Mouse (Mus musculus) embryonic fibroblast, embryonic 13.5 days (primary cell): ENCODE results near the gene Rhob. TPM values are rescaled to one million over a fixed set of nuclear protein-coding genes. Genes with fewer than 3 reads are reported as not detected.

Experiments used
- H3K27ac ChIP-seq: 2 replicates; pipeline ENCODE4 v1.5.1; 2012; ENCODE audit warnings: low read length, control low read depth, inconsistent platforms; ENCODE audit not compliant: insufficient read depth
- H3K4me1 ChIP-seq: 2 replicates; pipeline ENCODE4 v1.6.1; 2011; ENCODE audit warnings: low read length; ENCODE audit not compliant: control insufficient read depth, insufficient read depth
- H3K4me3 ChIP-seq: 2 replicates; pipeline ENCODE4 v1.5.1; 2011; ENCODE audit warnings: mild to moderate bottlenecking, control low read depth, low read length; ENCODE audit not compliant: insufficient read depth
- CTCF ChIP-seq: IDR thresholded peaks from 2 replicates; pipeline ENCODE4 v1.5.1; 2011; ENCODE audit warnings: mild to moderate bottlenecking, control low read depth, low read length, moderate library complexity, borderline replicate concordance; ENCODE audit not compliant: insufficient read depth
- POLR2A ChIP-seq: IDR thresholded peaks from 2 replicates; pipeline ENCODE4 v1.6.1; 2011; ENCODE audit warnings: low read depth, mild to moderate bottlenecking, control low read depth, low read length, moderate library complexity
- polyA plus RNA-seq: library from polyadenylated mRNA; stranded (reverse); fragments of >200 nt; gene quantifications from 2 replicates; pipeline ENCODE4 v1.2.4, GENCODE M21; 2011; ENCODE audit warnings: low read depth; ENCODE audit not compliant: missing spikeins, insufficient read length

Gene Rhob
- polyA plus RNA-seq, 1 experiment, result 89.8 TPM

DNA sequence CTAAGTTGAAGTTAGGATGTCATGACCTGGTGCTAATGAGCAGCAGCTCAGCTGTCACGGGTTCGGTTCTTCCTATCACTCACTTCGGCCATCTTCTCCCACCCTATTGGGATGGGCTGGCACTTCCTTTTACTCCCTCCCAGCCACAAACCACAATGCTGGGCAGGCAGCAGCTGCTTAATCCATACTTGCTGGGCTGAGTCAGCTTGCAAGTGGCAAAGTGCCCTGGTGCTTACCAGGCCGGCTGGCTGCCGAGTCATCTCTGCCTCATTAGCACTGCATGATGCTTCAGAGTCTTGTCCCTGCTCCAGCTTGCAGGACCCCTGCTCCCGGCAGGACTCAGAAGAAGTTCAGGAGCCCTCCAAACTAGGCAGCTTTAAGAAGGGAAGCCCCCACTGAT, 49.2 kb downstream of the Rhob start:
- peak overlapping the region; percentile 7; the same call in 1 of the 2 replicates for H3K27ac ChIP-seq
- peaks cover 5% of the 10 kb centered on the region for H3K4me1 ChIP-seq
- no peak for TF ChIP-seq POLR2A
- no peak for TF ChIP-seq CTCF
- H3K4me3 ChIP-seq, result no peak overlapping the region

DNA sequence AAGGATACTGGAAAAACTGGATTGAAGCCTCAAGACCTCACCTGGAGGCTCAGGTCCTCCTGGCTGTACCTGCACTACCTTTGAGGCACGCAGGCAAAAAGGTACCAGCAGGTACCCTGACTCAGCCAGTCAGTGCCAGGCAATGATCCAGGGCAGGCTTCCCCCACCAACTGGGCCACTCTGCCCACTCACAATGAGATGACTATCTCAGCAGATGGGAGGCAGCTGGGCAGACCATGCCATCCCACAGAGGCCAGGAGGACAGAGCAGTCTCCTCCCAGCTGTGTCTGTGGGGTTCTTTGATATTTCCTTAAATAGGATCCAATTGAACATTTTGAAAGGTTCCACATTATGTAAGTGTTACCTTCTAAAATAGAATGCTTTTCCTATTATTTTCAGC, 49.8 kb downstream of the Rhob start:
- Histone ChIP-seq H3K27ac (no peak overlapping the region), H3K4me3 (no peak overlapping the region), H3K4me1 (peaks cover 5% of the 10 kb centered on the region)
- TF ChIP-seq POLR2A (no peak), CTCF (no peak)

Other genes with a start within 250 kb of the Rhob start
- 0.70 and 1.4 TPM in 2 replicates for gene Gdf7, start 198.1 kb downstream of the Rhob start, polyA plus RNA-seq
- gene Hs1bp3, start 186.6 kb downstream of the Rhob start, polyA plus RNA-seq, result 20.5 and 22.9 TPM in 2 replicates
- not detected in 2 replicates for gene Slc7a15, start 99.1 kb upstream of the Rhob start, polyA plus RNA-seq
- gene Pum2, start 174.1 kb upstream of the Rhob start, polyA plus RNA-seq, result 130 and 145 TPM in 2 replicates